Mouse (Mus musculus) thymus, adult 18-20 months (tissue): ENCODE measurements at regions not wholly inside any gene's neighbourhood (a gene's known extent, or its start where the extent isn't known, plus 50 kb on each side); places are given as distances from the start of the nearest gene placed in this dataset.

Source experiments
- DNase-seq, 2 experiments: peaks; one replicate each; pipeline ENCODE4 v3.0.0; 2022; ENCODE audit warnings: mixed read lengths in 2 of 2

DNA sequence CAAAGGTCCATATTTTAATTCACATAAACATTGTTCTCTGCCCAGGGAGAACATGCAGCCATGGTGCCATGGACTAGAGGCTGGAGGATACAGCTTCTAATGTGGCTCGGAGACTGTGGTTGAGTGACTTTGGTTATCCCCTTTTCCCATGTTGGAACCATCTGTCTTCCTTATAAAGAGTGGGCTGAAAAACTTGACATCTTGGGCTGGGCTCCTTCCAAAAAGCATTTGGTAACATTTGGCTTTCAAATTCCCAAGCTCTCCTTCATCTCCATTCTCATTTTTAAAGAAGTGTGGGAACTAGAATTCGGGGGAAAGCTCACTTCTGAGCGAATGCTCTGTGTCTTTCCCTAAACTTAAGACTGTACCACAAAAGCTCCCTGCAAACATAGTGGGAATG, 50.3 kb upstream of the Cxcl12 start:
- no peak for DNase-seq
